Mouse (Mus musculus) G1E (cell line): ENCODE results near the gene C2cd4b.

Experiments used
- CTCF ChIP-seq: IDR thresholded peaks from 2 replicates; pipeline ENCODE4 v1.5.1; 2012; ENCODE audit warnings: low read depth, low read length, inconsistent platforms, mixed read lengths
- GATA1 ChIP-seq: IDR thresholded peaks from 2 replicates; pipeline ENCODE4 v1.6.1; 2012; ENCODE audit warnings: borderline replicate concordance, low read length, inconsistent platforms, mixed read lengths
- POLR2AphosphoS5 ChIP-seq: IDR thresholded peaks from 2 replicates; pipeline ENCODE4 v1.6.1; 2012; ENCODE audit warnings: low read depth, low read length, inconsistent platforms; ENCODE audit not compliant: insufficient replicate concordance
- TAL1 ChIP-seq: conservative IDR thresholded peaks from 2 replicates; pipeline ENCODE4 v1.6.1; 2012; ENCODE audit warnings: low read depth, low read length, inconsistent platforms, mixed read lengths

GRCm38 (mm10) chr9:67758686-67759085 is 551 bp upstream of the C2cd4b start:
- no peak for TF ChIP-seq CTCF
- TF ChIP-seq POLR2AphosphoS5, result no peak
- TF ChIP-seq GATA1, result no peak
- no peak for TF ChIP-seq TAL1
